Mouse (Mus musculus) embryonic facial prominence, embryonic 12.5 days (tissue): ENCODE measurements around the gene Ccnjl. TPM values are rescaled to one million over a fixed set of nuclear protein-coding genes. Genes with fewer than 3 reads are reported as not detected.
A peak's percentile ranks its signal among the peaks of the same experiment; 100 is the strongest.

Source experiments
- ATAC-seq: fragments of 200-750 bp; cut with Nextera tagmentation; 2 replicates; pipeline ENCODE4 v1.8.0; 2017; ENCODE audit not compliant: insufficient number of reproducible peaks, insufficient read depth, low FRiP score, low TSS enrichment
- H3K27ac ChIP-seq: fragments of 300-500 bp; sonication (generic); 2 replicates; pipeline ENCODE4 v1.5.1; 2016; ENCODE audit warnings: mild to moderate bottlenecking
- H3K27me3 ChIP-seq: fragments of 300-500 bp; sonication (generic); 2 replicates; pipeline ENCODE4 v1.6.1; 2016; ENCODE audit warnings: mild to moderate bottlenecking, moderate library complexity
- H3K36me3 ChIP-seq: fragments of 300-500 bp; sonication (generic); 2 replicates; pipeline ENCODE4 v1.6.1; 2016; ENCODE audit warnings: mild to moderate bottlenecking
- H3K4me1 ChIP-seq: fragments of 300-500 bp; sonication (generic); 2 replicates; pipeline ENCODE4 v1.6.1; 2016
- H3K4me2 ChIP-seq: fragments of 300-500 bp; sonication (generic); replicated peaks from 2 replicates; pipeline ENCODE4 v1.6.1; 2016; ENCODE audit warnings: mild to moderate bottlenecking, moderate library complexity
- H3K4me3 ChIP-seq: fragments of 300-500 bp; sonication (generic); 2 replicates; pipeline ENCODE4 v1.5.1; 2016; ENCODE audit warnings: mild to moderate bottlenecking
- H3K9ac ChIP-seq: fragments of 300-500 bp; sonication (generic); 2 replicates; pipeline ENCODE4 v1.6.1; 2016; ENCODE audit warnings: mild to moderate bottlenecking, moderate library complexity
- H3K9me3 ChIP-seq: fragments of 300-500 bp; sonication (generic); 2 replicates; pipeline ENCODE4 v1.6.1; 2016; ENCODE audit warnings: mild to moderate bottlenecking, moderate library complexity
- WGBS: fragments of 180-500 bp; shearing (Covaris S2); methylation state at CpG from one replicate; pipeline ENCODE4 v1.1.7; 2016; 5-methylcytosine and 5-hydroxymethylcytosine counted together
- polyA plus RNA-seq: library from polyadenylated mRNA; unstranded; fragments of >200 nt; fragmentation: Nextera tagmentation; extraction: Ambion mirVana; gene quantifications from 2 replicates; pipeline ENCODE4 v1.2.1, GENCODE M21; 2016

The Ccnjl gene
- polyA plus RNA-seq, 1 experiment from 2014 or later, result 23.6 TPM

GRCm38 (mm10) chr11:43551756-43552155 is 23.2 kb downstream of the Ccnjl start:
- Histone ChIP-seq H3K4me1 (peaks cover 17% of the 10 kb centered on the region), H3K4me3 (no peak overlapping the region), H3K9ac (no peak overlapping the region), H3K9me3 (no peaks in the 10 kb centered on the region), H3K27ac (no peak overlapping the region), H3K36me3 (no peaks in the 10 kb centered on the region; the same call in none of the 2 replicates), H3K27me3 (no peaks in the 10 kb centered on the region), H3K4me2 (no peak overlapping the region)
- ATAC-seq, result no peak
- WGBS, result 79% methylated on average over 3 of the region's 3 CpGs

- ATAC-seq, result no peak
- Histone ChIP-seq H3K27me3 (no peaks in the 10 kb centered on the region), H3K9ac (no peak overlapping the region), H3K27ac (no peak overlapping the region), H3K4me1 (peaks cover 17% of the 10 kb centered on the region), H3K9me3 (no peaks in the 10 kb centered on the region), H3K4me2 (no peak overlapping the region), H3K36me3 (peaks cover 7% of the 10 kb centered on the region), H3K4me3 (no peak overlapping the region)
- 63% methylated on average over 6 of the region's 6 CpGs for WGBS
Measured at GRCm38 (mm10) chr11:43552675-43553074, 24.1 kb downstream of the Ccnjl start.

- Histone ChIP-seq H3K9me3 (no peaks in the 10 kb centered on the region), H3K4me1 (0 out of 2 replicates have a peak, but pooled peaks cover 8% of the 10 kb centered on the region), H3K27me3 (no peaks in the 10 kb centered on the region), H3K27ac (no peak overlapping the region), H3K36me3 (peaks cover 21% of the 10 kb centered on the region), H3K4me3 (no peak overlapping the region), H3K4me2 (no peak overlapping the region), H3K9ac (no peak overlapping the region)
- 86% methylated on average over 11 of the region's 11 CpGs for WGBS
- no peak for ATAC-seq
Measured at GRCm38 (mm10) chr11:43556538-43556937, 28.0 kb downstream of the Ccnjl start.

GRCm38 (mm10) chr11:43559515-43560292 is 31.1 kb downstream of the Ccnjl start:
- no peak overlapping the region for H3K4me3 ChIP-seq
- H3K4me2 ChIP-seq, result no peak overlapping the region
- no peak overlapping the region for H3K27ac ChIP-seq
- H3K9ac ChIP-seq, result no peak overlapping the region
- peaks cover 21% of the 10 kb centered on the region for H3K36me3 ChIP-seq
- H3K4me1 ChIP-seq, result 0 out of 2 replicates have a peak, but pooled peaks cover 6% of the 10 kb centered on the region
- no peaks in the 10 kb centered on the region for H3K9me3 ChIP-seq
- no peaks in the 10 kb centered on the region for H3K27me3 ChIP-seq
- ATAC-seq, result peak; percentile 25; the same call in 1 of the 2 replicates
- 7% methylated on average over 5 of the region's 6 CpGs for WGBS

- 66% methylated on average over 10 of the region's 10 CpGs for WGBS
- Histone ChIP-seq H3K4me3 (no peak overlapping the region), H3K4me1 (peaks cover 20% of the 10 kb centered on the region), H3K27ac (0 out of 2 replicates have a peak overlapping the region, but pooled peaks have one; percentile 41), H3K9ac (no peak overlapping the region), H3K4me2 (no peak overlapping the region), H3K9me3 (no peaks in the 10 kb centered on the region), H3K27me3 (no peaks in the 10 kb centered on the region), H3K36me3 (peaks cover 4% of the 10 kb centered on the region; the same call in 1 of the 2 replicates)
- ATAC-seq, result 0 out of 2 replicates have a peak, but pooled peaks have one; percentile 31
Measured at GRCm38 (mm10) chr11:43563654-43564244, 35.2 kb downstream of the Ccnjl start.

- no peak overlapping the region for H3K4me2 ChIP-seq
- H3K4me3 ChIP-seq, result no peak overlapping the region
- no peaks in the 10 kb centered on the region; the same call in 1 of the 2 replicates for H3K36me3 ChIP-seq
- peaks cover 24% of the 10 kb centered on the region for H3K4me1 ChIP-seq
- H3K9me3 ChIP-seq, result no peaks in the 10 kb centered on the region
- 41% methylated on average over 2 of the region's 2 CpGs for WGBS
- H3K27me3 ChIP-seq, result no peaks in the 10 kb centered on the region
- no peak for ATAC-seq
- no peak overlapping the region for H3K9ac ChIP-seq
- H3K27ac ChIP-seq, result peak overlapping the region; percentile 54; the same call in 1 of the 2 replicates
Measured at GRCm38 (mm10) chr11:43565414-43565813, 36.8 kb downstream of the Ccnjl start.

- Histone ChIP-seq H3K4me2 (no peak overlapping the region), H3K4me3 (no peak overlapping the region), H3K36me3 (no peaks in the 10 kb centered on the region; the same call in 1 of the 2 replicates), H3K9ac (no peak overlapping the region), H3K27me3 (no peaks in the 10 kb centered on the region), H3K4me1 (peaks cover 24% of the 10 kb centered on the region), H3K9me3 (no peaks in the 10 kb centered on the region), H3K27ac (peak overlapping the region; percentile 54; the same call in 1 of the 2 replicates)
- 9% methylated on average over 8 of the region's 8 CpGs for WGBS
- ATAC-seq, result no peak
Measured at GRCm38 (mm10) chr11:43565852-43566251, 37.3 kb downstream of the Ccnjl start.

GRCm38 (mm10) chr11:43566696-43567095 is 38.1 kb downstream of the Ccnjl start:
- peak overlapping the region; percentile 70 for H3K27ac ChIP-seq
- ATAC-seq, result no peak
- no peaks in the 10 kb centered on the region; the same call in 1 of the 2 replicates for H3K36me3 ChIP-seq

GRCm38 (mm10) chr11:43568263-43568662 is 39.7 kb downstream of the Ccnjl start:
- Histone ChIP-seq H3K27me3 (no peaks in the 10 kb centered on the region), H3K4me1 (peaks cover 24% of the 10 kb centered on the region), H3K27ac (0 out of 2 replicates have a peak overlapping the region, but pooled peaks have one; percentile 23), H3K9me3 (no peaks in the 10 kb centered on the region), H3K4me2 (no peak overlapping the region), H3K36me3 (no peaks in the 10 kb centered on the region), H3K4me3 (no peak overlapping the region), H3K9ac (no peak overlapping the region)
- 73% methylated on average over 5 of the region's 5 CpGs for WGBS
- no peak for ATAC-seq

More at GRCm38 (mm10) chr11:43566696-43567095, 38.1 kb downstream of the Ccnjl start:
- Histone ChIP-seq H3K9me3 (no peaks in the 10 kb centered on the region), H3K9ac (no peak overlapping the region), H3K27me3 (no peaks in the 10 kb centered on the region), H3K4me2 (no peak overlapping the region), H3K4me1 (peaks cover 24% of the 10 kb centered on the region), H3K4me3 (no peak overlapping the region)
- 71% methylated on average over 5 of the region's 5 CpGs for WGBS

GRCm38 (mm10) chr11:43569188-43569587 is 40.6 kb downstream of the Ccnjl start:
- Histone ChIP-seq H3K27ac (peak overlapping the region; percentile 57), H3K9me3 (no peaks in the 10 kb centered on the region), H3K4me1 (peaks cover 24% of the 10 kb centered on the region), H3K36me3 (no peaks in the 10 kb centered on the region), H3K9ac (no peak overlapping the region), H3K4me2 (no peak overlapping the region), H3K4me3 (no peak overlapping the region), H3K27me3 (no peaks in the 10 kb centered on the region)
- WGBS, result 79% methylated on average over 5 of the region's 5 CpGs
- ATAC-seq, result no peak

GRCm38 (mm10) chr11:43569595-43569994 is 41.0 kb downstream of the Ccnjl start:
- H3K36me3 ChIP-seq, result no peaks in the 10 kb centered on the region
- H3K4me2 ChIP-seq, result no peak overlapping the region
- H3K9me3 ChIP-seq, result no peaks in the 10 kb centered on the region
- H3K27me3 ChIP-seq, result no peaks in the 10 kb centered on the region
- ATAC-seq, result no peak
- no peak overlapping the region for H3K4me3 ChIP-seq
- peaks cover 24% of the 10 kb centered on the region for H3K4me1 ChIP-seq
- 75% methylated on average over 11 of the region's 11 CpGs for WGBS
- H3K9ac ChIP-seq, result no peak overlapping the region
- peak overlapping the region; percentile 57; the same call in 1 of the 2 replicates for H3K27ac ChIP-seq

GRCm38 (mm10) chr11:43575061-43575375 is 46.4 kb downstream of the Ccnjl start:
- no peak overlapping the region for H3K9ac ChIP-seq
- H3K27me3 ChIP-seq, result no peaks in the 10 kb centered on the region
- WGBS, result 17% methylated on average over 3 of the region's 3 CpGs
- no peak overlapping the region for H3K4me3 ChIP-seq
- peaks cover 5% of the 10 kb centered on the region; the same call in 1 of the 2 replicates for H3K36me3 ChIP-seq
- H3K4me1 ChIP-seq, result peaks cover 13% of the 10 kb centered on the region
- ATAC-seq, result no peak
- 0 out of 2 replicates have a peak overlapping the region, but pooled peaks have one; percentile 4 for H3K4me2 ChIP-seq
- H3K27ac ChIP-seq, result peak overlapping the region; percentile 86
- H3K9me3 ChIP-seq, result no peaks in the 10 kb centered on the region
